Mouse (Mus musculus): ENCODE data around the gene Cryzl1. TPM values are rescaled to one million over a fixed set of nuclear protein-coding genes. Genes with fewer than 3 reads are reported as not detected.

Gene Cryzl1
- polyA plus RNA-seq, 1 experiment, result 27.0 TPM

DNA sequence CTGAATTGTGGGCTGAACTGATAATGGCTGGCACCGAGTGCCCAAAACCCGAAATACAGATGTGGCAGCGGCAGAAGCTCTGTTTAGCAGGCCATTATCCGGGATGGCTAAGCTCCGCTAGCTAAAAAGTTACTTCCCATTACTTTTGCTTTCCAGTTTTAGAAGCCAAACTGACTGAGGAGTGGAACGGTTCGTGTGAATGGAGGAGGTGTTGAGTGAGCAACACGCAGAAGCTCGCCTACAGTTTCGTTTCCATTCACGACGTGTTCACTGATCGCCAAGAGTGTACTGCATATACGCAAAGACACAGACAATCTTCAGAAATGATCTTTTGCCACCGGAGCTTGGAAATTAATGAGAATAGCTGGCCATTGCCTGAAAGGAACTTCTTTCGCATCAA is 66.4 kb downstream of the Cryzl1 start:
- TF ChIP-seq CTCF (IDR thresholded peaks at IDR 0.05; ENCODE audit: control insufficient read depth, insufficient read depth, insufficient replicate concordance, low read depth, low read length) (no peak), POLR2A (IDR thresholded peaks at IDR 0.05; ENCODE audit: control insufficient read depth, low read depth, low read length) (no peak)
- Histone ChIP-seq H3K4me3 (ENCODE audit: control insufficient read depth, low read depth, low read length) (no peak overlapping the region), H3K27me3 (ENCODE audit: control insufficient read depth, insufficient read depth, low read length) (no peaks in the 10 kb centered on the region), H3K36me3 (ENCODE audit: control insufficient read depth, insufficient read depth, low read length) (peaks cover 21% of the 10 kb centered on the region), H3K4me1 (ENCODE audit: control insufficient read depth, insufficient read depth, low read length) (no peaks in the 10 kb centered on the region), H3K27ac (ENCODE audit: control insufficient read depth, insufficient read depth, low read depth, low read length) (no peak overlapping the region)

DNA sequence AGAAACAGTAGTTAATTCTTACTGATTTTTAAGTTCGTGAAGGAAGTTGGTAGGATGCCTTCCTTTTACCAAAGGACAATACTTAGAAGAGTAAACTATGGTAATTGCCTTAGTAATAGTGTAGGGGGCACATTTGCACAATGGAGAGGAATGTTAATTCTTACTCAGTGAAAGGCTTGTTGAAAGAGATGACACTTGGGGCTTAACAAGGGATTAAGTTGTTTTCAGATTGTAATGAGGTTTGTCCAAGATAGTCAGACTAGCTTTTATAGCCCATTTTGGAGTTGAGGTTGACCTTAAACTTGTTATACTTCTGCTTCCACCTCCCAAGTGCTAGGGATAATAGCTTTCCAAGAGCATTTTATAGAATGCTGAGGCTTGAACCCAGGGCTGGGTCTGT is 67.4 kb downstream of the Cryzl1 start:
- Histone ChIP-seq H3K4me3 (ENCODE audit: control insufficient read depth, low read depth, low read length) (no peak overlapping the region), H3K4me1 (ENCODE audit: control insufficient read depth, insufficient read depth, low read length) (no peaks in the 10 kb centered on the region), H3K27ac (ENCODE audit: control insufficient read depth, insufficient read depth, low read depth, low read length) (no peak overlapping the region), H3K27me3 (ENCODE audit: control insufficient read depth, insufficient read depth, low read length) (no peaks in the 10 kb centered on the region), H3K36me3 (ENCODE audit: control insufficient read depth, insufficient read depth, low read length) (peaks cover 22% of the 10 kb centered on the region)
- TF ChIP-seq CTCF (IDR thresholded peaks at IDR 0.05; ENCODE audit: control insufficient read depth, insufficient read depth, insufficient replicate concordance, low read depth, low read length) (no peak), POLR2A (IDR thresholded peaks at IDR 0.05; ENCODE audit: control insufficient read depth, low read depth, low read length) (no peak)

DNA sequence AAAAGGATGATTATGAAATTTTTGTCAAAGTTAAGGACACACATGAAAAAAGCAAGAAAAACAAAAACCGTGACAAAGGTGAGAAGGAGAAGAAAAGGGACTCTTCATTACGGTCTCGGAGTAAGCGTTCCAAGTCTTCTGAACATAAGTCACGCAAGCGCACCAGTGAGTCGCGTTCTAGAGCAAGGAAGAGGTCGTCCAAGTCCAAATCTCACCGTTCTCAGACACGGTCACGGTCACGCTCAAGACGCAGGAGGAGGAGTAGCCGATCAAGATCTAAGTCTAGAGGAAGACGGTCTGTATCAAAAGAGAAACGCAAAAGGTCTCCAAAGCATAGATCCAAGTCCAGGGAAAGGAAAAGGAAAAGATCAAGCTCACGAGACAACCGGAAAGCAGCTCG is 69.0 kb downstream of the Cryzl1 start:
- TF ChIP-seq POLR2A (IDR thresholded peaks at IDR 0.05; ENCODE audit: control insufficient read depth, low read depth, low read length), result no peak
- TF ChIP-seq CTCF (IDR thresholded peaks at IDR 0.05; ENCODE audit: control insufficient read depth, insufficient read depth, insufficient replicate concordance, low read depth, low read length), result no peak
- Histone ChIP-seq H3K27me3 (ENCODE audit: control insufficient read depth, insufficient read depth, low read length) (no peaks in the 10 kb centered on the region), H3K36me3 (ENCODE audit: control insufficient read depth, insufficient read depth, low read length) (peaks cover 23% of the 10 kb centered on the region), H3K27ac (ENCODE audit: control insufficient read depth, insufficient read depth, low read depth, low read length) (no peak overlapping the region), H3K4me1 (ENCODE audit: control insufficient read depth, insufficient read depth, low read length) (no peaks in the 10 kb centered on the region), H3K4me3 (ENCODE audit: control insufficient read depth, low read depth, low read length) (peak overlapping the region; percentile 84)

DNA sequence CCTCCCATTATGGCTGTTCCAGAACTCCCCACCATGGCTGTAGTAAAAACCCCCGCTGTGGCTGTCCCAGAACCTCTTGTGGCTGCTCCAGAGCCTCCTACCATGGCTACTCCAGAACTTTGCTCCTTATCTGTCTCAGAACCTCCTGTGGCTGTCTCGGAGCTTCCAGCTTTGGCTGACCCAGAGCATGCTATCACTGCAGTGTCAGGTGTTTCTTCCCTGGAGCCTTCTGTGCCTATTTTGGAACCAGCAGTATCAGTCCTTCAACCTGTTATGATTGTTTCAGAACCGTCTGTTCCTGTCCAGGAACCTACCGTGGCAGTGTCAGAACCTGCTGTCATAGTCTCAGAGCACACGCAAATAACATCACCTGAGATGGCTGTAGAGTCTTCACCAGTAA is 70.3 kb downstream of the Cryzl1 start:
- Histone ChIP-seq H3K36me3 (ENCODE audit: control insufficient read depth, insufficient read depth, low read length) (peaks cover 23% of the 10 kb centered on the region), H3K27me3 (ENCODE audit: control insufficient read depth, insufficient read depth, low read length) (no peaks in the 10 kb centered on the region), H3K4me1 (ENCODE audit: control insufficient read depth, insufficient read depth, low read length) (no peaks in the 10 kb centered on the region), H3K27ac (ENCODE audit: control insufficient read depth, insufficient read depth, low read depth, low read length) (peak overlapping the region; percentile 36), H3K4me3 (ENCODE audit: control insufficient read depth, low read depth, low read length) (peak overlapping the region; percentile 84)
- TF ChIP-seq CTCF (IDR thresholded peaks at IDR 0.05; ENCODE audit: control insufficient read depth, insufficient read depth, insufficient replicate concordance, low read depth, low read length) (no peak), POLR2A (IDR thresholded peaks at IDR 0.05; ENCODE audit: control insufficient read depth, low read depth, low read length) (no peak)

DNA sequence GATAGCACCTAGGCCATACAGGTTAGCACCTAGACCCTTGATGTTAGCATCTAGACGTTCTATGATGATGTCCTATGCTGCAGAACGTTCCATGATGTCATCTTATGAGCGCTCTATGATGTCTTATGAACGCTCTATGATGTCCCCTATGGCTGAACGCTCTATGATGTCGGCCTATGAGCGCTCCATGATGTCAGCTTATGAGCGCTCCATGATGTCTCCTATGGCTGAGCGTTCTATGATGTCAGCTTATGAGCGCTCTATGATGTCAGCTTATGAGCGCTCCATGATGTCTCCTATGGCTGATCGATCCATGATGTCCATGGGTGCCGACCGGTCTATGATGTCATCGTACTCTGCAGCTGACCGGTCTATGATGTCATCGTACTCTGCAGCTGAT is 71.5 kb downstream of the Cryzl1 start:
- no peaks in the 10 kb centered on the region for H3K27me3 ChIP-seq (ENCODE audit: control insufficient read depth, insufficient read depth, low read length)
- peak overlapping the region; percentile 84 for H3K4me3 ChIP-seq (ENCODE audit: control insufficient read depth, low read depth, low read length)
- no peaks in the 10 kb centered on the region for H3K4me1 ChIP-seq (ENCODE audit: control insufficient read depth, insufficient read depth, low read length)
- peaks cover 21% of the 10 kb centered on the region for H3K36me3 ChIP-seq (ENCODE audit: control insufficient read depth, insufficient read depth, low read length)
- TF ChIP-seq CTCF (IDR thresholded peaks at IDR 0.05; ENCODE audit: control insufficient read depth, insufficient read depth, insufficient replicate concordance, low read depth, low read length), result no peak
- TF ChIP-seq POLR2A (IDR thresholded peaks at IDR 0.05; ENCODE audit: control insufficient read depth, low read depth, low read length), result no peak
- peak overlapping the region; percentile 71 for H3K27ac ChIP-seq (ENCODE audit: control insufficient read depth, insufficient read depth, low read depth, low read length)

DNA sequence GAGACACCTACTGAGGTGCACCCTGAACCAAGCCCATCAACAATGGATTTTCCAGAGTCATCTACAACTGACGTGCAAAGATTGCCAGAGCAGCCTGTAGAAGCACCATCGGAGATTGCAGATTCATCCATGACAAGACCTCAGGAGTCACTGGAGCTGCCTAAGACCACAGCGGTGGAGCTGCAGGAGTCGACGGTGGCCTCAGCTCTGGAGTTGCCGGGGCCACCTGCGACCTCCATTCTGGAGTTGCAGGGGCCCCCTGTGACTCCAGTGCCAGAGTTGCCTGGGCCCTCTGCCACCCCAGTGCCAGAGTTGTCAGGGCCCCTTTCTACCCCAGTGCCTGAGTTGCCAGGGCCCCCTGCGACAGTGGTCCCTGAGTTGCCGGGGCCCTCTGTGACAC is 73.5 kb downstream of the Cryzl1 start:
- Histone ChIP-seq H3K4me3 (ENCODE audit: control insufficient read depth, low read depth, low read length) (peak overlapping the region; percentile 69), H3K27me3 (ENCODE audit: control insufficient read depth, insufficient read depth, low read length) (no peaks in the 10 kb centered on the region), H3K36me3 (ENCODE audit: control insufficient read depth, insufficient read depth, low read length) (peaks cover 19% of the 10 kb centered on the region), H3K27ac (ENCODE audit: control insufficient read depth, insufficient read depth, low read depth, low read length) (peak overlapping the region; percentile 37; the same call in 1 of the 2 replicates), H3K4me1 (ENCODE audit: control insufficient read depth, insufficient read depth, low read length) (peaks cover 2% of the 10 kb centered on the region)
- TF ChIP-seq CTCF (IDR thresholded peaks at IDR 0.05; ENCODE audit: control insufficient read depth, insufficient read depth, insufficient replicate concordance, low read depth, low read length) (no peak), POLR2A (IDR thresholded peaks at IDR 0.05; ENCODE audit: control insufficient read depth, low read depth, low read length) (no peak)

DNA sequence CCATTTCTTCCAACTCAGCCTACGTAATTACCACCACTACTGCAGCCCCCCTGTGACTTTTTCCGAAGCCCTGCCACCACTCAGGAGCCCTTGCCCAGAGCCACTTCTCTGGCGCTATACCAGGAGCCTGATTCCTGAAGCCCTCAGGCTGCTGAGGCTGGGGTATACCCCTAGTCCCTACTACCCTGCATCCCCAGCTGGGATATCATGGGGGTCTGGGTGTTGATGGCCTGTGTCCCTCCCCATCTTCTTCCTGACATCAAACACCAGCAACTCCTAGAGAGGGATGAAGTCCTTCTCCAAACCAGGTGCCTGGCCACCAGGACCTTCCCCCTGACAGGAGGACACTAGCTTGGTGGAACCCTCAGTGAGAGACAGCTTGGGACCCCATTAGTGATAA is 76.6 kb downstream of the Cryzl1 start:
- TF ChIP-seq CTCF (IDR thresholded peaks at IDR 0.05; ENCODE audit: control insufficient read depth, insufficient read depth, insufficient replicate concordance, low read depth, low read length) (no peak), POLR2A (IDR thresholded peaks at IDR 0.05; ENCODE audit: control insufficient read depth, low read depth, low read length) (no peak)
- Histone ChIP-seq H3K27ac (ENCODE audit: control insufficient read depth, insufficient read depth, low read depth, low read length) (no peak overlapping the region), H3K36me3 (ENCODE audit: control insufficient read depth, insufficient read depth, low read length) (peaks cover 7% of the 10 kb centered on the region)

DNA sequence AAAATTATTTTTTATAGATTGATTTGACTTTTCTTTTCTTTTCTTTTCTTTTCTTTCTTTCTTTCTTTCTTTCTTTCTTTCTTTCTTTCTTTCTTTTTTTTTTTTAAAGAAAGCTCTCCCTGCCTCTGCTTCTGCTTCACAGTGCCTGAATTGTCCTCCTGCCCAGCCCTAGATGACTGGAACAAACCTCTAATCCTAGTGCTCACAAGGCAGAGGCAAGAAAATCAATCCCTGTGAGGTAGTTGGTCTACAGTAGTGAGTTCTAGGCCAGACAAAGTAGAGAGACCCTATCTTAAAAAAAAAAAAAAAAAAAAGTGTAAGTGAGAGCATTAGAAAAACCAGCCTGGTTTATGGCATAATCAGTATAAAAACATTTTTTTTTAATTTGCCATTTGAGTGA is 79.0 kb downstream of the Cryzl1 start:
- Histone ChIP-seq H3K36me3 (ENCODE audit: control insufficient read depth, insufficient read depth, low read length) (peaks cover 3% of the 10 kb centered on the region), H3K4me1 (ENCODE audit: control insufficient read depth, insufficient read depth, low read length) (peaks cover 7% of the 10 kb centered on the region), H3K27ac (ENCODE audit: control insufficient read depth, insufficient read depth, low read depth, low read length) (no peak overlapping the region), H3K27me3 (ENCODE audit: control insufficient read depth, insufficient read depth, low read length) (no peaks in the 10 kb centered on the region), H3K4me3 (ENCODE audit: control insufficient read depth, low read depth, low read length) (no peak overlapping the region)
- TF ChIP-seq POLR2A (IDR thresholded peaks at IDR 0.05; ENCODE audit: control insufficient read depth, low read depth, low read length) (no peak), CTCF (IDR thresholded peaks at IDR 0.05; ENCODE audit: control insufficient read depth, insufficient read depth, insufficient replicate concordance, low read depth, low read length) (no peak)

More for the DNA sequence above, 76.6 kb downstream of the Cryzl1 start:
- H3K4me3 ChIP-seq (ENCODE audit: control insufficient read depth, low read depth, low read length), result no peak overlapping the region
- no peaks in the 10 kb centered on the region for H3K27me3 ChIP-seq (ENCODE audit: control insufficient read depth, insufficient read depth, low read length)
- peaks cover 5% of the 10 kb centered on the region for H3K4me1 ChIP-seq (ENCODE audit: control insufficient read depth, insufficient read depth, low read length)

All from testis, adult 2 months (tissue).